Mouse (Mus musculus): Measurements from ENCODE around the gene Apex1. TPM values are rescaled to one million over a fixed set of nuclear protein-coding genes. Genes with fewer than 3 reads are reported as not detected.
"Not testable (repeated sequence)": the region's sequence is repeated elsewhere in the genome, so short reads cannot be mapped to it uniquely, and the experiment has no call there.

Gene Apex1
- polyA plus RNA-seq, 1 experiment, result 48.5 TPM

DNA sequence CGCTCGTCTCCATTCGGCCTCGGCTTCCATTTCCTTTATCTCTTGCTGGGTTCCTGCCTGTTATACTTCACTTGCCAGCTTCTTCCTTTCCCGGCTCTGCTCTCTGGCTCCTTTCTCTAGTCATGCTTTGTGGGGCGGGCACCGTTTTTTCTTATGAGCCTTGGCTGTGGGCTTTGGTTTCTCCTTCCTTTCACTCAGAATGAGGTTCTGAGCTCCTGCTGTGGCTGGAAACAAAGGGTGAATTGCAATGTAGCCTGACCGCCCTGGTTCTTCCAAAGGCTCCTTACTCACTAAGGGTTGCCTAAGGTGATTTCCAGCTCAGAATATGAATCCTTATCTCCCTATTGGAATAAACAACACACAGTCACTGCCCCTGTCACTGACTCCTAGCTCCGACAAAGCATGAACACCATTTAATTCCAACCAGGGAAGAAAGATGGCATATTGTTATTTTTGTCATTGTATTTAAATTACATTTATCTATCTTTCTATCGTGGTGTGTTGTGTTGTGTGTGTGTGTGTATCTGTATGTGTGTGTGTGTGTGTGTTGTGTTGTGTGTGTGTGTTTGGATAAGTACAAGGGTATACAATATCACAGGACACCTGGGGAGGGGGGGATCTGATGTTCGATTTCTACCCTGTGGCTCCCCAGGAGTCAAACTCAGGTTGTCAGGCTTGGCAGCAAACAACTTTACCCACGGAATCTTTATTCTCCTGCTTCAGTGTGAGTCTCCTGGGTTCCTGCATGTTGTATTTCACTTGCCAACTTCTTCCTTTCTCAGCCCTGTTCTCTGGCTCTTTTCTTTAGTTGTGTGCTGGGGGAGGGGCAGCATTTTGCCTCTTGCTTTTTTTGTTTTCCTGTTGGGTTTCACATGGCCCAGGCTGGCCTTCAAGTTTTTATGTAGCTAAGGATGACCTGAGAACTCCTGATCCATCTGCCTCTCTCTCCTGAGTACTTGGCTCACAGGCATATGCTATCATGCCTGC is 45.1 kb downstream of the Apex1 start:
- WGBS, result 12% methylated on average over 12 of the region's 12 CpGs
- peak; percentile 29 to 51 for DNase-seq
- Histone ChIP-seq H3K4me3 (replicated peaks; ENCODE audit: insufficient read depth, low read depth, low read length) (no peak overlapping the region), H3K27me3 (ENCODE audit: control insufficient read depth, insufficient read depth, low read length) (no peaks in the 10 kb centered on the region), H3K27ac (ENCODE audit: insufficient read depth, low read length) (peak overlapping the region; percentile 47; the same call in 1 of the 2 replicates), H3K4me1 (ENCODE audit: control insufficient read depth, insufficient read depth, low read length) (no peaks in the 10 kb centered on the region; the same call in 1 of the 2 replicates)
- no peak for TF ChIP-seq CTCF (IDR thresholded peaks at IDR 0.05; ENCODE audit: borderline replicate concordance, insufficient read depth, low read depth, low read length)
- no peak for TF ChIP-seq POLR2A (IDR thresholded peaks at IDR 0.05; ENCODE audit: borderline replicate concordance, insufficient read depth, low read length)

DNA sequence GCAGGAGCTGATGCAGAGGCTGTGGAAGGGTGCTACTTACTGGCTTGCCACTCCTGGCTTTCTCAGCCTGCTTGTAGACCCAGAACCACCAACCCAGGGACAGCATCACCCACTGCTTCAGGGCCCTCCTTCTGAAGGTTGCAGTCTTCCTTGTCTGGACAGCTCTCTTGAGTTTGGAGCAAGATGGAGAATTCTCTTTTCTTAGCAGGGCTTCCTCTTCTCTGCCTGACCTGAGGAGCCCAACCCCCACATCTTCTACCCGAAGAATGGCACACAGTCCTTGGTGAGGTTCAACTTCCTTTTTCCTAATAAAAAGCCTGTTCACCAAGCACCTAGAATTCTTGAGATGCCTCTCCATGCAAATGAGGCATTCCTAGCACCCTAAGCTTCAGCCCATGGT is 46.1 kb downstream of the Apex1 start:
- Histone ChIP-seq H3K4me3 (replicated peaks; ENCODE audit: insufficient read depth, low read depth, low read length) (no peak overlapping the region), H3K4me1 (ENCODE audit: control insufficient read depth, insufficient read depth, low read length) (no peaks in the 10 kb centered on the region; the same call in 1 of the 2 replicates), H3K27ac (ENCODE audit: insufficient read depth, low read length) (no peak overlapping the region; the same call in 1 of the 2 replicates), H3K27me3 (ENCODE audit: control insufficient read depth, insufficient read depth, low read length) (no peaks in the 10 kb centered on the region)
- 92% methylated on average over 1 of the region's 1 CpGs for WGBS
- no peak for TF ChIP-seq POLR2A (IDR thresholded peaks at IDR 0.05; ENCODE audit: borderline replicate concordance, insufficient read depth, low read length)
- TF ChIP-seq CTCF (IDR thresholded peaks at IDR 0.05; ENCODE audit: borderline replicate concordance, insufficient read depth, low read depth, low read length), result no peak
- DNase-seq, result no peak

DNA sequence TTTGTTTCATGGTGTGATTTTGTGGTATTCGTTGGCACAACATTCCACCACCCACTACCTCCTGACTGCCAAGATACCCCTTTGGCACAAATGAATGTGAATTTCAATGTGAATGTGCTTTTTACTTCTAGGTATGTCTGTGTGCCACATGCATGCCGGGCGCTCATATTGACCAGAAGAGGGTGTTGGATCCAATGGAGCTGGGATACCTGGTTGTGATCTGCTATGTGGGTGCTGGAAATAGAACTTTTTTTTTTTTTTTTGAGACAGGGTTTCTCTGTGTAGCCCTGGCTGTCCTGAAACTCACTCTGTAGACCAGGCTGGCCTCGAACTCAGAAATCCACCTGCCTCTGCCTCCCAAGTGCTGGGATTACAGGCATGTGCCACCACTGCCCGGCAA is 48.3 kb downstream of the Apex1 start:
- H3K27ac ChIP-seq (ENCODE audit: insufficient read depth, low read length); H3K4me3 ChIP-seq (replicated peaks; ENCODE audit: insufficient read depth, low read depth, low read length); H3K27me3 ChIP-seq (ENCODE audit: control insufficient read depth, insufficient read depth, low read length); DNase-seq; H3K4me1 ChIP-seq (ENCODE audit: control insufficient read depth, insufficient read depth, low read length): not testable (repeated sequence)
- WGBS, result 91% methylated on average over 5 of the region's 5 CpGs

DNA sequence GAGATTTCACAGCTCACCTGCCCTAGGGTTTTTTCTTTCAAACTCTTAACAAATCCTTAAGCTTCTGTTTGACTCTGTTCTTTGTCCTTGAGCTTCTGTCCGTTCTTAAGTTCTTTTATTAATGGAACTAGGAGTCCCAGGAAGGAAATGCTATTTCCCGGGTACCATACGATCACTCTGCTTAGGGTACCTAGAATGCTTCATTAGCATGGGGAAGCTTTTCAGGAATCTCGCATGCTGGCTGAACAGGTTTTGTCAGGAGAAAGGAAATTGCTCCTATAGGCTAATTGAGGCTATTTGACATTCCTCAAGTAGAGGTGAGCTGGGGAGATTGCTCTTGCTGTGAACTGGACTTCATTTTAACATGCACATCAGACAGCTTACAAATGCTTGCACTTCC is 48.9 kb downstream of the Apex1 start:
- Histone ChIP-seq H3K4me3 (replicated peaks; ENCODE audit: insufficient read depth, low read depth, low read length) (no peak overlapping the region), H3K27me3 (ENCODE audit: control insufficient read depth, insufficient read depth, low read length) (no peaks in the 10 kb centered on the region), H3K27ac (ENCODE audit: insufficient read depth, low read length) (no peak overlapping the region), H3K4me1 (ENCODE audit: control insufficient read depth, insufficient read depth, low read length) (no peaks in the 10 kb centered on the region; the same call in 1 of the 2 replicates)
- DNase-seq, result no peak
- TF ChIP-seq POLR2A (IDR thresholded peaks at IDR 0.05; ENCODE audit: borderline replicate concordance, insufficient read depth, low read length), result no peak
- no peak for TF ChIP-seq CTCF (IDR thresholded peaks at IDR 0.05; ENCODE audit: borderline replicate concordance, insufficient read depth, low read depth, low read length)
- WGBS, result 75% methylated on average over 4 of the region's 4 CpGs

DNA sequence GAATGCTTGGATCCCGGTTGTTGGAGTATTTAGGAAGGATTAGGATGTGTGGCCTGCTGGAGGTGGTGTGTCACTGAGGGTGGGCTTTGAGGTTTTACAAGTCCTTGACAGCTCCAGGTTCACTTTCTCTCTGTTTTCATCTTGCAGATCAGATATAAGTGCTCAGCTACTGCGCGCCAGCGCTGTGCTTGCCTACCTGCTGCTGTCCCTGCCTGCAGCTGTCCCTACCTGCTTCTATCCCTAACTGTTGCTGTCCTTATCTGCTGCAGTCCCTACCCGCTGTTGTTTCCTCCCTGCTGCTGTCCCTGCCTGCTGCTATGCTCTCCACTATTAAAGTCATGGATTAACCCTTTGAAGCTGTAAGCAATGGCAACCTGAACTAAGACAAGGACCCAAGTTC is 50.2 kb downstream of the Apex1 start:
- no peak overlapping the region for H3K4me3 ChIP-seq (replicated peaks; ENCODE audit: insufficient read depth, low read depth, low read length)
- no peaks in the 10 kb centered on the region for H3K27me3 ChIP-seq (ENCODE audit: control insufficient read depth, insufficient read depth, low read length)
- TF ChIP-seq POLR2A (IDR thresholded peaks at IDR 0.05; ENCODE audit: borderline replicate concordance, insufficient read depth, low read length) (no peak), CTCF (IDR thresholded peaks at IDR 0.05; ENCODE audit: borderline replicate concordance, insufficient read depth, low read depth, low read length) (no peak)
- no peaks in the 10 kb centered on the region for H3K4me1 ChIP-seq (ENCODE audit: control insufficient read depth, insufficient read depth, low read length)
- H3K27ac ChIP-seq (ENCODE audit: insufficient read depth, low read length), result no peak overlapping the region
- WGBS, result 70% methylated on average over 5 of the region's 5 CpGs
- DNase-seq, result no peak

DNA sequence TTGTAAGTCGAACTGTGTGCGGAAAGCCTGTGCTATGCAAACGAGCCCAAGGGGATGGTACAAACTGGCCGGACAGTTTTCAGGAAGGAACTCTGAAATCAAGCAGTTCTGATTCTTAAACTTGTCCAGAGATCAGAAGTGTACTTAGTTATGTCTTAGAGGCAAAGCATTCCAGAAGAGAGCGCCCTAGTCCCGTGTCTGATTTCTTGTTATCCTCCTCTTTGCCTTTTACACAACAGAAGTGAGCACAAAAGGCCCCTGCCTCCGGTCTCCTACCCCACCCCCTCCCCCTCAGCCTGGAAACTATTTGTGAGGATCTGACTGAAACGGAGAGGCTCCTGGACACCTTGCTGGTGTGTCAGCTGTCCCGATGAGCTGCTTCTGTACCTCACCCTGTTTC is 51.9 kb downstream of the Apex1 start:
- no peak overlapping the region for H3K27ac ChIP-seq (ENCODE audit: insufficient read depth, low read length)
- H3K4me1 ChIP-seq (ENCODE audit: control insufficient read depth, insufficient read depth, low read length), result no peaks in the 10 kb centered on the region
- H3K4me3 ChIP-seq (replicated peaks; ENCODE audit: insufficient read depth, low read depth, low read length), result no peak overlapping the region
- TF ChIP-seq POLR2A (IDR thresholded peaks at IDR 0.05; ENCODE audit: borderline replicate concordance, insufficient read depth, low read length) (no peak), CTCF (IDR thresholded peaks at IDR 0.05; ENCODE audit: borderline replicate concordance, insufficient read depth, low read depth, low read length) (no peak)
- 16% methylated on average over 9 of the region's 9 CpGs for WGBS
- no peaks in the 10 kb centered on the region for H3K27me3 ChIP-seq (ENCODE audit: control insufficient read depth, insufficient read depth, low read length)
- DNase-seq, result no peak

Other genes starting within 250 kb of the Apex1 start
- not detected in 2 replicates for gene Olfr747, start 231.8 kb upstream of the Apex1 start, polyA plus RNA-seq (2012; rRNA removed)
- gene Olfr748, start 217.6 kb upstream of the Apex1 start, polyA plus RNA-seq (2012; rRNA removed), result not detected in 2 replicates
- gene Olfr749, start 179.9 kb upstream of the Apex1 start, polyA plus RNA-seq (2012; rRNA removed), result not detected in 2 replicates
- gene Ttc5, start 139.4 kb upstream of the Apex1 start, polyA plus RNA-seq (2012; rRNA removed), result 60.6 and 60.9 TPM in 2 replicates
- gene Ccnb1ip1, start 117.2 kb upstream of the Apex1 start, polyA plus RNA-seq (2012; rRNA removed), result not detected in 2 replicates
- 61.2 and 62.2 TPM in 2 replicates for gene Parp2, start 117.1 kb upstream of the Apex1 start, polyA plus RNA-seq (2012; rRNA removed)
- 6.4 and 8.4 TPM in 2 replicates for gene Tep1, start 54.4 kb upstream of the Apex1 start, polyA plus RNA-seq (2012; rRNA removed)
- gene Klhl33, start 27.5 kb upstream of the Apex1 start, polyA plus RNA-seq (2012; rRNA removed), result 34.1 and 35.4 TPM in 2 replicates
- 65.1 and 70.3 TPM in 2 replicates for gene Osgep, start 75 bp upstream of the Apex1 start, polyA plus RNA-seq (2012; rRNA removed)
- 204 and 212 TPM in 2 replicates for gene Pip4p1, start 5.9 kb downstream of the Apex1 start, polyA plus RNA-seq (2012; rRNA removed)
- gene Pnp, start 6.1 kb downstream of the Apex1 start, polyA plus RNA-seq (2012; rRNA removed), result 21.0 and 25.1 TPM in 2 replicates
- 22.2 and 23.9 TPM in 2 replicates for gene Gm49342, start 19.5 kb downstream of the Apex1 start, polyA plus RNA-seq (2012; rRNA removed)
- gene Pnp2, start 31.0 kb downstream of the Apex1 start, polyA plus RNA-seq (2012; rRNA removed), result 0.98 and 1.0 TPM in 2 replicates
- not detected in 2 replicates for gene Rnase10, start 82.8 kb downstream of the Apex1 start, polyA plus RNA-seq (2012; rRNA removed)
- gene Rnase9, start 116.9 kb downstream of the Apex1 start, polyA plus RNA-seq (2012; rRNA removed), result not detected in 2 replicates
- gene Rnase11, start 125.2 kb downstream of the Apex1 start, polyA plus RNA-seq (2012; rRNA removed), result not detected in 2 replicates
- gene Rnase12, start 132.7 kb downstream of the Apex1 start, polyA plus RNA-seq (2012; rRNA removed), result not detected in 2 replicates
- not detected in 2 replicates for gene Olfr750, start 149.5 kb downstream of the Apex1 start, polyA plus RNA-seq (2012; rRNA removed)
- 11.5 and 12.4 TPM in 2 replicates for gene Rnase4, start 166.1 kb downstream of the Apex1 start, polyA plus RNA-seq (2012; rRNA removed)
- 2.9 TPM in 2 replicates for gene Ang, start 166.2 kb downstream of the Apex1 start, polyA plus RNA-seq (2012; rRNA removed)
- not detected in 2 replicates for gene Eddm3b, start 189.5 kb downstream of the Apex1 start, polyA plus RNA-seq (2012; rRNA removed)
- gene Rnase6, start 198.9 kb downstream of the Apex1 start, polyA plus RNA-seq (2012; rRNA removed), result 0.61 and 0.81 TPM in 2 replicates
- 3.3 and 4.1 TPM in 2 replicates for gene Rnase1, start 221.8 kb downstream of the Apex1 start, polyA plus RNA-seq (2012; rRNA removed)
- gene Rnase2b, start 237.3 kb downstream of the Apex1 start, polyA plus RNA-seq (2012; rRNA removed), result not detected in 2 replicates

Data from cerebellum, adult 2 months (tissue).